Mouse (Mus musculus): ENCODE measurements at regions not wholly inside any gene's neighbourhood (a gene's known extent, or its start where the extent isn't known, plus 50 kb on each side); places are given as distances from the start of the nearest gene placed in this dataset.

DNA sequence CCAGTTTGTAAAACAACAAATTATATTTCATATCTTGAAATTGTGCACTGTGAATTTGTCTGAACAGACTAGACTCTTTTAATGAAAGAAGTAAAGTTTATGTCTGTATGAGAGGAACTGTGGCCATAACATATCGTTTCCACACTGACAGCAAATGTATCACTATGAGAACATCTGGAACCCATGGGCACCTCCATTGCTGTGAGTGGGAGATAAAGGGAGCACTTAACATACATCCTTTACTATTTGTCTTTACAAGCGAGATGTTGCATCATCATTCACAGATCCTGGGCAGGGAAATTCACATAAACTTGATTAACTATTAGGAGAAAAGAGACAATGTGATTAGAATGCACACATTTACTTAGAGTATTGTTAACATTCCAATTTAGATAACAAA, 476.2 kb downstream of the Cdh9 start:
- TF ChIP-seq CTCF (IDR thresholded peaks at IDR 0.05; ENCODE audit: low read depth) = no peak
- WGBS = 85% methylated on average over 2 of the region's 2 CpGs

DNA sequence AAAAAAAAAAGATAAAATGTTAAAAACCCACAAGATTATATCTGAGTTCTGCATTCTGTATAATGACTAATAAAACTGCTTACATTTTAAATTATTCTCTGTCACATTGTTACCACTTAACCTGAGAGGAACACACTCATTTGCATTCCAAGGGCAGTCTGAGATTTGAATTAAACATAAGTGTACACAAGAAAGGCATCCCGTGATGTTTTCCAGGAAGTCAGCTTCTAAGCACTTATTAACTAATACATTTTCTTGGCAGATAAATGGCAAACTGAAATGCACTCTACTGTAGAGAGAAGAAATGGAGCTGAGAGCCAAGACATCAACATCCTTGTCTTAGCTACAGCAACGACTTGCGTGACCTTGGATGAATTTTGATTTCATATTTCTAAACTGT, 516.5 kb downstream of the Cdh9 start:
- no peak for DNase-seq
- peak; percentile 43; the same call in 1 of the 2 replicates for ATAC-seq

More for the DNA sequence above, 476.2 kb downstream of the Cdh9 start:
- no peaks in the 10 kb centered on the region for H3K4me1 ChIP-seq (ENCODE audit: insufficient read depth)
- H3K9ac ChIP-seq = no peak overlapping the region
- H3K4me2 ChIP-seq (ENCODE audit: low read depth) = no peak overlapping the region
- H3K9me3 ChIP-seq (ENCODE audit: low read length) = no peaks in the 10 kb centered on the region
- H3K36me3 ChIP-seq (ENCODE audit: insufficient read depth) = no peaks in the 10 kb centered on the region
- DNase-seq (no peak), ATAC-seq (no peak)
- no peaks in the 10 kb centered on the region for H3K27me3 ChIP-seq (ENCODE audit: insufficient read depth, low read length)
- no peak overlapping the region for H3K4me3 ChIP-seq (ENCODE audit: low read depth, low read length)
- no peak overlapping the region for H3K27ac ChIP-seq (ENCODE audit: low read depth, low read length)

DNA sequence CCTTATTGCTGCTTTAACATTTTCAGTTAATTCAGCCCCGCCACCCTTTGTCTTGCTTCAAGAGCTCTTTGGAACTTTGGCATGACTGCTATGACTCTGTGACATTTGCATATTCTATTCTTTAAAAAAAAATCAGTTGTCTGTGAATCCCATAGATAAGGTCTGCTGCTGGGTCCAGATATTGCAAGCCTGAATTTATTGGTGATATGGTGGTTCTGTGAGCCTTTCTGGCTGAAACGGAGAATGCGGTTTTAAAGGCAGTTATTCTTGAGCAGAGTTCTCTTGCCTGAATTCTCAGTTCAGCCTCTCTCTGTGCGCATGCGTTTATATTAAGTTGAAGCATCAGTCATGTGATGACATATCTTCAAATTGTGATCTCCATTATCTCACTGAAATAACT, 560.7 kb downstream of the Cdh9 start:
- no peak overlapping the region for H3K4me3 ChIP-seq (ENCODE audit: low read depth, low read length)
- H3K4me1 ChIP-seq (ENCODE audit: insufficient read depth) = no peaks in the 10 kb centered on the region
- H3K27ac ChIP-seq (ENCODE audit: low read depth, low read length) = no peak overlapping the region
- H3K27me3 ChIP-seq (ENCODE audit: insufficient read depth, low read length) = no peaks in the 10 kb centered on the region
- no peak for TF ChIP-seq CTCF (IDR thresholded peaks at IDR 0.05; ENCODE audit: low read depth)
- 92% methylated on average over 5 of the region's 5 CpGs for WGBS
- ATAC-seq (no peak), DNase-seq (no peak)
- no peak overlapping the region for H3K9ac ChIP-seq
- no peaks in the 10 kb centered on the region for H3K36me3 ChIP-seq (ENCODE audit: insufficient read depth)
- no peak overlapping the region for H3K4me2 ChIP-seq (ENCODE audit: low read depth)
- H3K9me3 ChIP-seq (ENCODE audit: low read length) = no peaks in the 10 kb centered on the region

More for the DNA sequence above, 516.5 kb downstream of the Cdh9 start:
- no peaks in the 10 kb centered on the region for H3K27me3 ChIP-seq (ENCODE audit: insufficient read depth, low read length)
- TF ChIP-seq CTCF (IDR thresholded peaks at IDR 0.05; ENCODE audit: low read depth) = no peak
- H3K9me3 ChIP-seq (ENCODE audit: low read length) = no peaks in the 10 kb centered on the region
- no peak overlapping the region for H3K27ac ChIP-seq (ENCODE audit: low read depth, low read length)
- H3K36me3 ChIP-seq (ENCODE audit: insufficient read depth) = no peaks in the 10 kb centered on the region
- H3K4me1 ChIP-seq (ENCODE audit: insufficient read depth) = no peaks in the 10 kb centered on the region
- H3K4me3 ChIP-seq (ENCODE audit: low read depth, low read length) = no peak overlapping the region
- H3K9ac ChIP-seq = no peak overlapping the region
- WGBS = 43% methylated on average over 3 of the region's 3 CpGs
- no peak overlapping the region for H3K4me2 ChIP-seq (ENCODE audit: low read depth)

All from forebrain, postnatal 0 days (tissue).